Mouse (Mus musculus) CD8-positive naive resting alpha-beta T cell, adult 2 months (primary cell): ENCODE measurements around the gene Rsph1.

Experiments
- DNase-seq, 2 experiments: peaks; one replicate each; pipeline ENCODE4 v3.0.0; 2022; ENCODE audit warnings: low read depth in 2 of 2, low spot score in 2 of 2

Rsph1 gene

GRCm38 (mm10) chr17:31259825-31260224 lies 17.4 kb downstream of the Rsph1 start:
- no peak for DNase-seq

GRCm38 (mm10) chr17:31259145-31259544 lies 18.0 kb downstream of the Rsph1 start:
- DNase-seq: no peak

GRCm38 (mm10) chr17:31258310-31258865 lies 18.8 kb downstream of the Rsph1 start:
- DNase-seq: no peak

GRCm38 (mm10) chr17:31257898-31258297 lies 19.3 kb downstream of the Rsph1 start:
- no peak for DNase-seq

- no peak for DNase-seq
Observed at GRCm38 (mm10) chr17:31257149-31257548, 20.0 kb downstream of the Rsph1 start.

GRCm38 (mm10) chr17:31254463-31254931 lies 22.7 kb downstream of the Rsph1 start:
- peak; percentile 48 to 54 for DNase-seq

GRCm38 (mm10) chr17:31253951-31254350 lies 23.2 kb downstream of the Rsph1 start:
- no peak for DNase-seq

GRCm38 (mm10) chr17:31247144-31247543 lies 30.0 kb downstream of the Rsph1 start:
- DNase-seq: no peak

- DNase-seq: no peak
Observed at GRCm38 (mm10) chr17:31245321-31245720, 31.9 kb downstream of the Rsph1 start.

GRCm38 (mm10) chr17:31242764-31243163 lies 34.4 kb downstream of the Rsph1 start:
- peak in 1 of 2 experiments; percentile 52 for DNase-seq

- no peak for DNase-seq
Observed at GRCm38 (mm10) chr17:31241156-31241555, 36.0 kb downstream of the Rsph1 start.

- DNase-seq: no peak
Observed at GRCm38 (mm10) chr17:31238234-31239020, 38.8 kb downstream of the Rsph1 start.

GRCm38 (mm10) chr17:31235915-31236314 lies 41.3 kb downstream of the Rsph1 start:
- no peak for DNase-seq

GRCm38 (mm10) chr17:31232251-31233010 lies 44.8 kb downstream of the Rsph1 start:
- DNase-seq: no peak

GRCm38 (mm10) chr17:31231780-31232179 lies 45.4 kb downstream of the Rsph1 start:
- DNase-seq: no peak

GRCm38 (mm10) chr17:31226931-31227330 lies 50.3 kb downstream of the Rsph1 start:
- no peak for DNase-seq

- no peak for DNase-seq
Observed at GRCm38 (mm10) chr17:31226368-31226767, 50.8 kb downstream of the Rsph1 start.

GRCm38 (mm10) chr17:31224591-31224990 lies 52.6 kb downstream of the Rsph1 start:
- no peak for DNase-seq

GRCm38 (mm10) chr17:31223835-31224234 lies 53.3 kb downstream of the Rsph1 start:
- no peak for DNase-seq

GRCm38 (mm10) chr17:31222810-31223310 lies 54.3 kb downstream of the Rsph1 start:
- DNase-seq: no peak

- DNase-seq: no peak
Observed at GRCm38 (mm10) chr17:31216068-31216955, 60.9 kb downstream of the Rsph1 start.
